In the genomic region with DNA sequence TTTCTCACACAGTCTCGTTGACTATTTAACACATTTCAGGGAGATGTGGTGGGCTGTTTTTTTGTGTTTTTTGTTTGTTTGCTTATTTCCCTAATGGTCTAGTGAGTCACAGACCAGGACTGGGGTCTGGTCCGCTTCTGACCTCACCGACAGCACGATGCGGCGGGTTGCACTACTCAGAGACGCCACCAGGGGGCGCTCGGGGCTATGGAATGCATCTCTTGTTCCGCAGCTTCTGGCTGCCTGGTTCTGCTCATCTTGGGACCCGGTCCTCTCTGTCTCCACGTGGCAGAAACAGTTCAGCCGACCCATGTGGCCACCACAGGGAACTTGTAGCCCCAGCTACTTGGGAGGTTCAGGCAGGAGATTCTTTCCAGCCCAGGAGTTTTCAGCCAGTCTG, we compare ENCODE assay signal across 8 mouse cellular contexts. TPM values are rescaled to one million over a fixed set of nuclear protein-coding genes. Genes with fewer than 3 reads are reported as not detected.
DNase-seq lines count a peak whose midpoint lies in the region; ATAC-seq and TF ChIP-seq lines count a peak whose summit lies in the region.

No protein-coding gene starts in this region.

- H3K27ac ChIP-seq in midbrain, embryonic 10.5 days (replicated peaks), result no peak overlapping the region
- H3K27ac ChIP-seq in midbrain, embryonic 15.5 days, result no peak overlapping the region
- H3K27ac ChIP-seq in gastrocnemius, adult 2 months, result peak overlapping the region; percentile 40
- H3K27ac ChIP-seq in midbrain, embryonic 14.5 days (replicated peaks; ENCODE audit: low read depth, low read length), result no peak overlapping the region

- 2% methylated on average over 13 of the region's 13 CpGs for WGBS in midbrain, embryonic 10.5 days
- 2% methylated on average over 13 of the region's 13 CpGs for WGBS in midbrain, embryonic 15.5 days
- under 1% methylated on average over 13 of the region's 13 CpGs for WGBS in midbrain, embryonic 14.5 days

- H3K4me2 ChIP-seq in midbrain, embryonic 15.5 days, result no peak overlapping the region
- H3K4me2 ChIP-seq in midbrain, embryonic 14.5 days (ENCODE audit: low read length), result no peak overlapping the region

- no peaks in the 10 kb centered on the region for H3K36me3 ChIP-seq in midbrain, embryonic 10.5 days
- H3K36me3 ChIP-seq in midbrain, embryonic 15.5 days (replicated peaks), result no peaks in the 10 kb centered on the region
- no peaks in the 10 kb centered on the region for H3K36me3 ChIP-seq in midbrain, embryonic 14.5 days (ENCODE audit: control insufficient read depth, insufficient read depth, low read length)

- intact Hi-C loops in gastrocnemius, adult 2 months (cut with DNase I), result loop anchor here (1.0 to 5.0 kb wide), 2 partner anchors 105 to 285 kb away; no protein-coding TSS in a partner anchor
- intact Hi-C loops in left cerebral cortex, postnatal 25 days (cut with DNase I), result loop anchor here (1.0 to 5.0 kb wide), 2 partner anchors 105 to 285 kb away; no protein-coding TSS in a partner anchor

- peaks cover 13% of the 10 kb centered on the region; the same call in 1 of the 2 replicates for H3K27me3 ChIP-seq in midbrain, embryonic 10.5 days (ENCODE audit: low read depth, poor library complexity, severe bottlenecking)
- no peaks in the 10 kb centered on the region for H3K27me3 ChIP-seq in midbrain, embryonic 15.5 days (replicated peaks)
- H3K27me3 ChIP-seq in midbrain, embryonic 14.5 days (ENCODE audit: control insufficient read depth, insufficient read depth, low read length), result no peaks in the 10 kb centered on the region

- H3K9ac ChIP-seq in midbrain, embryonic 15.5 days, result no peak overlapping the region
- H3K9ac ChIP-seq in midbrain, embryonic 14.5 days (replicated peaks; ENCODE audit: low read length), result no peak overlapping the region

- DNase-seq in midbrain, embryonic 10.5 days (ENCODE audit: low spot score), result peak; percentile 91
- DNase-seq in cerebellum, postnatal 14 days, result peak; percentile 93 to 96
- peak; percentile 88 for DNase-seq in gastrocnemius, adult 2 months
- peak; percentile 74 to 76 for DNase-seq in left cerebral cortex, postnatal 25 days (ENCODE audit: low spot score in 2 of 2)
- peak; percentile 91 for DNase-seq in midbrain, embryonic 14.5 days
- peak; percentile 75 to 94 for DNase-seq in spleen, postnatal 4 days (ENCODE audit: low spot score in 2 of 2)

- H3K9me3 ChIP-seq in midbrain, embryonic 10.5 days (replicated peaks), result no peaks in the 10 kb centered on the region
- no peaks in the 10 kb centered on the region for H3K9me3 ChIP-seq in midbrain, embryonic 15.5 days
- H3K9me3 ChIP-seq in midbrain, embryonic 14.5 days (ENCODE audit: control insufficient read depth, low read length), result no peaks in the 10 kb centered on the region

- H3K4me3 ChIP-seq in midbrain, embryonic 10.5 days, result no peak overlapping the region
- H3K4me3 ChIP-seq in midbrain, embryonic 15.5 days, result no peak overlapping the region
- H3K4me3 ChIP-seq in gastrocnemius, adult 2 months, result no peak overlapping the region
- no peak overlapping the region for H3K4me3 ChIP-seq in midbrain, embryonic 14.5 days (replicated peaks; ENCODE audit: low read depth, low read length)

- peaks cover 12% of the 10 kb centered on the region for H3K4me1 ChIP-seq in midbrain, embryonic 10.5 days
- peaks cover 8% of the 10 kb centered on the region for H3K4me1 ChIP-seq in midbrain, embryonic 15.5 days
- peaks cover under 1% of the 10 kb centered on the region for H3K4me1 ChIP-seq in midbrain, embryonic 14.5 days (ENCODE audit: control insufficient read depth, insufficient read depth, low read length)

- TF ChIP-seq CTCF in gastrocnemius, adult 2 months (IDR thresholded peaks at IDR 0.05), result peak; percentile 99

- no peak for ATAC-seq in midbrain, embryonic 15.5 days (replicated peaks)
- ATAC-seq in inflammation-experienced regulatory T-cells, adult 6 months, result peak; percentile 41
- ATAC-seq in midbrain, embryonic 14.5 days (ENCODE audit: low FRiP score, low TSS enrichment), result peak; percentile 27; the same call in 1 of the 2 replicates

RNA-seq across cellular contexts. Expression of a gene that starts 42.8 kb away (rescaled TPM):
- polyA plus RNA-seq in midbrain, embryonic 10.5 days (2016; fragmentation: Nextera tagmentation; extraction: Ambion mirVana), result 49.9 and 58.0 TPM in 2 replicates
- polyA plus RNA-seq in midbrain, embryonic 15.5 days (2015; fragmentation: Nextera tagmentation; extraction: Ambion mirVana), result 62.8 and 63.9 TPM in 2 replicates
- total RNA-seq in gastrocnemius, adult 2 months (2021), result 10 to 100 TPM; 52.3 to 52.8 TPM
- polyA plus RNA-seq in inflammation-experienced regulatory T-cells, adult 6 months (2017; shearing (Covaris generic)), result 10 to 100 TPM; 20.1 to 25.6 (median 21.9) TPM
- 100 to 1,000 TPM; 174 to 208 TPM for total RNA-seq in left cerebral cortex, postnatal 25 days (2021)
- 48.7 and 58.1 TPM in 2 replicates for polyA plus RNA-seq in midbrain, embryonic 14.5 days (2014; fragmentation: Nextera tagmentation; extraction: Ambion mirVana)
